Mouse (Mus musculus): ENCODE measurements around the gene Gm11492.

Gene Gm11492

DNA sequence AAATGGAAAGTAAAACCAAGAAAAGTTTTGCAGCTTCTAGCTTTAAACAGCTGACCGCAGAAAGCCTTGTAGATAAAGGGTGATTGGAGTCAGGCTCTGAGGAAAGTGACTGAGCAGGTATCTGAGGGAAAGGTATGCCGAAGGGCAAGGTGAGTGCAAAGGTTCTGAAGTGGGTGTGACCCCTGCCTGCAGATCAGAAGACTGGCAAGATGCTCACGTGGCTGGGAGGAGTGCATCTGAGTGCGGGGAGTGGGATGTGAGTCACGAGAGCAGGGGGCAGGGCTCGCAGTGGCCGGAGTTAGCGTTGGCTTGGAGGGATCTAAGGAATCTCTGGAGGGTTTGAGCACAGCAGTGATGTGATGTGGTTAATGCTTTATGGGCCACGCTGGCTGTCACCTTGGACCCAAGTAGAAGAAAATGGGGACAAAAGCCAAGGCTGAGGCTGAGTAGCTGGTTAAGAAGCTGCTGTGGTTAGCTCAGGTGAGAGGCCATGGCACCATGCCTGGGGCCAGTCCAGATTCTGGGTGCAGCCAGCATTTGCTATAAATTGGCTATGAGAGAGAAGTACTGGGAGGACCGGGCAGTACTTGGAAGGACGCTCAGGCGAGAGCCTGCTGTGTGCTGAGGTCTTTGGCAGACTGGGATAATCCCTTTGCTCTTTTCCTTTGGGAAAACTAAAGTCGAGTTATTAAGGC is 33.1 kb downstream of the Gm11492 start:
- no peak for DNase-seq (ENCODE audit: extremely low read depth, low read depth)

GRCm38 (mm10) chr11:87600322-87600853 is 33.9 kb downstream of the Gm11492 start:
- no peak for DNase-seq (ENCODE audit: extremely low read depth, low read depth)

GRCm38 (mm10) chr11:87602234-87602633 is 35.8 kb downstream of the Gm11492 start:
- no peak for DNase-seq (ENCODE audit: extremely low read depth, low read depth)

GRCm38 (mm10) chr11:87603571-87603970 is 37.1 kb downstream of the Gm11492 start:
- DNase-seq (ENCODE audit: extremely low read depth, low read depth): no peak

DNA sequence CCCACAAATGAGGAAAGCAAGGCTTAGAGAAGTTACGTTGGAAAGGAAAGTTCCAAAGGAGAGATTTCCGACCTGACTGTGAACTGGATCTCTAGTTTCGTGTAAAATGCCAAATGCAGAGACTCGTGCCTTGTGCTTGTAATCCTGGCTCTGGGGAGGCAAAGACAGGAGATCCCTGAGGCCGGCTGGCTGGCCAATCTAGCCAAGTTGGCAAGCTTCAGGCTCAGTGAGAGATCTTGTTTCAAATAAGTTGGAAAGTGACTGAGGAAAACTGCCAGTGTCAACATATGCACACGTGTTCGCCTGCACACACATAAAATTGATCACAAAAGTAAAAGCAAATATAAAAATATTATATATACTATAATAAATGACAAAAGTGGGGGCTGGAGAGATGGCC is 42.8 kb downstream of the Gm11492 start:
- no peak for DNase-seq (ENCODE audit: extremely low read depth, low read depth)

DNA sequence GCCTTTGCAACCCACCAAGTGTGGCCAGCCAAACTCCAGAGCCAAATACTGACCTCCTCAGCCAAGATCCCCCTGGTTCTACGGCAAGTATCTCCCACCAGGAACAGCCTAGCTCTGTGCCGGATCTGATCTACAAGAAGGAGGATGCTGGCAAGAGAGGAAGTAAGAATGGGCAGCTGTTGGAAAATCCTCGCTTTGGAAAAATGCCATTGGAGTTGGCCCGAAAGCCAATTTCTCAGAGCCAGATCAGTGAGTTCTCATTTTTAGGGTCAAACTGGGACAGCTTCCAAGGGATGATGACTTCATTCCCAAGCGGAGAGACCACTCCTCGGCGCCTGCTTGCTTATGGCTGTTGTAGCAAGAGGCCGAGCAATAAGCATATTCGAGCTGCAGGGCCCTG is 45.1 kb downstream of the Gm11492 start:
- DNase-seq (ENCODE audit: extremely low read depth, low read depth): no peak

- no peak for DNase-seq (ENCODE audit: extremely low read depth, low read depth)
These were observed 47.5 kb downstream of the Gm11492 start for GRCm38 (mm10) chr11:87613972-87614371.

GRCm38 (mm10) chr11:87615551-87615950 is 49.1 kb downstream of the Gm11492 start:
- DNase-seq (ENCODE audit: extremely low read depth, low read depth): no peak

DNA sequence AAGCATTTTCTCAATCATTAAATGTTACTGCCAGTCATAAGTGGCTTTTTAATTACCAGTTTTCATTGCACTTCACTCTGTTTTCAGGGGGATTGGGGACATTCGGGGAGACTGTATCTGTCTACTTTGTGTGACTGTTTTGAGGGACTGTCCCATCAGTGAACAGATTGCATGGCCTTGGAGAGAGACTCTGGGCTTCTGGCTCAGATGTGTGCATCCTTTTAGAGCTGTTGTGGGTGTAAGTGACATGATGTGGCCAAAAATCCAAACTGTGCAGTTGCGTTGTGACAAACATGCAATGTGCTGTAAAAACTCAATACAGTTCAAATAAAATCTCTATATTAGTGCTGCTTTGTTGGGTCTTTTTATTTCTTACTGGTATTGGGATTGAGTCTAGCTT is 49.5 kb downstream of the Gm11492 start:
- no peak for DNase-seq (ENCODE audit: extremely low read depth, low read depth)

GRCm38 (mm10) chr11:87616790-87617474 is 50.5 kb downstream of the Gm11492 start, which contains the start of gene Hsf5:
Gene Hsf5 (plus strand): TSS chr11:87617164.
- DNase-seq (ENCODE audit: extremely low read depth, low read depth): no peak

- DNase-seq (ENCODE audit: extremely low read depth, low read depth): no peak
These were observed 51.2 kb downstream of the Gm11492 start for GRCm38 (mm10) chr11:87617606-87618005.

Measured in MEL-GATA-1-ER (cell line).